Mouse (Mus musculus) macrophage (primary cell): ENCODE data around the gene Lgals3. TPM values are rescaled to one million over a fixed set of nuclear protein-coding genes. Genes with fewer than 3 reads are reported as not detected.
A peak's percentile ranks its signal among the peaks of the same experiment; 100 is the strongest.

Experiments
- H3K27ac ChIP-seq: fragments of 350-480 bp; formaldehyde crosslinking; 2 replicates; pipeline ENCODE4 v1.9.0; 2021
- H3K36me3 ChIP-seq: fragments of 350-480 bp; formaldehyde crosslinking; 2 replicates; pipeline ENCODE4 v1.9.0; 2021; ENCODE audit errors: inconsistent target
- H3K4me3 ChIP-seq: fragments of 350-480 bp; formaldehyde crosslinking; 2 replicates; pipeline ENCODE4 v1.9.0; 2021; ENCODE audit errors: inconsistent target
- H3K79me2 ChIP-seq: fragments of 350-480 bp; formaldehyde crosslinking; 2 replicates; pipeline ENCODE4 v1.9.0; 2021; ENCODE audit errors: inconsistent target
- WGBS: methylation state at CpG from one replicate; pipeline ENCODE4 v1.1.7; 2026; ENCODE audit warnings: inconsistent platforms; ENCODE audit not compliant: missing documents; 5-methylcytosine and 5-hydroxymethylcytosine counted together
- polyA plus RNA-seq: library from polyadenylated mRNA; stranded (reverse); fragments of 250-400 nt; gene quantifications from 3 replicates; pipeline ENCODE4 v1.2.4, GENCODE M21; 2018; ENCODE audit warnings: inconsistent platforms

The Lgals3 gene
- polyA plus RNA-seq, 1 experiment from 2014 or later, result 5,299 TPM

GRCm38 (mm10) chr14:47354111-47354577, 13.4 kb upstream of the Lgals3 start:
- no peaks in the 10 kb centered on the region for H3K36me3 ChIP-seq
- no peak overlapping the region for H3K4me3 ChIP-seq
- peaks cover 24% of the 10 kb centered on the region for H3K79me2 ChIP-seq
- peak overlapping the region; percentile 94 for H3K27ac ChIP-seq
- WGBS, result 18% methylated on average over 6 of the region's 8 CpGs

- 89% methylated on average over 5 of the region's 5 CpGs for WGBS
- H3K27ac ChIP-seq, result peak overlapping the region; percentile 94
- H3K4me3 ChIP-seq, result no peak overlapping the region
- no peaks in the 10 kb centered on the region for H3K36me3 ChIP-seq
- H3K79me2 ChIP-seq, result peaks cover 25% of the 10 kb centered on the region
Observed at GRCm38 (mm10) chr14:47354948-47355347, 12.6 kb upstream of the Lgals3 start.

DNA sequence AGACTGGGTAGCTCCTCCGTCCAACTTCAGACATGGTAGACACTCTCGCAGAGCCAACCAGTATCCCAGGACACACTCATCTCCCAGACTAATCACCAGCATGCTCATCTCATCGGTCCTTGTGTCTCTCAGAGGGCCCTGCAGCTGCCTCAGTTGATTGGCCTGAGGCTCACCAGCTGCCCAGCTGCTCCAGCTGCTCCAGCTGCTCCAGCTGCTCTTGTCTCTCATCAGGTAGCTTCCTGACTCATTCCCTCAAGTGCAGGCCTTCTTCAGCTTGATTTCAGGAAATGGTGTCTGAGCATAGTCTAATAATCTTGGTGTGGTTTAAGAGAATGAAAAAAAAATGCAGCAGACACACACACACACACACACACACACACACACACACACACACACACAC, 10.9 kb upstream of the Lgals3 start:
- WGBS, result 90% methylated on average over 3 of the region's 3 CpGs
- H3K79me2 ChIP-seq, result peaks cover 34% of the 10 kb centered on the region
- no peak overlapping the region for H3K27ac ChIP-seq
- no peaks in the 10 kb centered on the region for H3K36me3 ChIP-seq
- H3K4me3 ChIP-seq, result no peak overlapping the region

GRCm38 (mm10) chr14:47359610-47360009, 7.9 kb upstream of the Lgals3 start:
- H3K79me2 ChIP-seq, result peaks cover 56% of the 10 kb centered on the region
- H3K36me3 ChIP-seq, result no peaks in the 10 kb centered on the region
- WGBS, result 24% methylated on average over 3 of the region's 3 CpGs
- no peak overlapping the region for H3K4me3 ChIP-seq
- H3K27ac ChIP-seq, result peak overlapping the region; percentile 99

- 56% methylated on average over 2 of the region's 2 CpGs for WGBS
- H3K79me2 ChIP-seq, result peaks cover 60% of the 10 kb centered on the region
- H3K4me3 ChIP-seq, result peak overlapping the region; percentile 3; the same call in 1 of the 2 replicates
- peak overlapping the region; percentile 99 for H3K27ac ChIP-seq
- no peaks in the 10 kb centered on the region for H3K36me3 ChIP-seq
Observed at GRCm38 (mm10) chr14:47361418-47361817, 6.1 kb upstream of the Lgals3 start.

DNA sequence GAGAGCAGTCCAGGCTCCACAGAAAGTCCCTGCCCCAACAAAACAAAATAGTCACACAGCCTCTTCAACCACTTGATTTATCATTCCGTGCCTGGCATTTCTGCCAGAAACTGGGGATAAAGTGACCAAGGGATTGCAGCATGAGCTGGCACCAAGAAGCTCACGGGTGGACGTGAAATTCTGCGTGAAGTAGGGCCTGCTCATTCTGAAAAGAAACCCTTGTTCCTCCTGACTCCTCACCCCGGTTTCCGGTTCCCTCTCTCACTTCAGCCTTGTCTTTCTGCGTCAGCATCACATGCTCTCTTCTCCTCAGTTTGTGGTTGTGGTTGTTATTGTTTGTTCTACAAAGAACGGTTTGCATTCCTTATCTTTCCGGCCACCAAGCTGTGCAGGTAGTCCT, 5.7 kb upstream of the Lgals3 start:
- Histone ChIP-seq H3K27ac (peak overlapping the region; percentile 99), H3K79me2 (peaks cover 63% of the 10 kb centered on the region), H3K36me3 (no peaks in the 10 kb centered on the region), H3K4me3 (no peak overlapping the region)
- WGBS, result 11% methylated on average over 9 of the region's 9 CpGs

DNA sequence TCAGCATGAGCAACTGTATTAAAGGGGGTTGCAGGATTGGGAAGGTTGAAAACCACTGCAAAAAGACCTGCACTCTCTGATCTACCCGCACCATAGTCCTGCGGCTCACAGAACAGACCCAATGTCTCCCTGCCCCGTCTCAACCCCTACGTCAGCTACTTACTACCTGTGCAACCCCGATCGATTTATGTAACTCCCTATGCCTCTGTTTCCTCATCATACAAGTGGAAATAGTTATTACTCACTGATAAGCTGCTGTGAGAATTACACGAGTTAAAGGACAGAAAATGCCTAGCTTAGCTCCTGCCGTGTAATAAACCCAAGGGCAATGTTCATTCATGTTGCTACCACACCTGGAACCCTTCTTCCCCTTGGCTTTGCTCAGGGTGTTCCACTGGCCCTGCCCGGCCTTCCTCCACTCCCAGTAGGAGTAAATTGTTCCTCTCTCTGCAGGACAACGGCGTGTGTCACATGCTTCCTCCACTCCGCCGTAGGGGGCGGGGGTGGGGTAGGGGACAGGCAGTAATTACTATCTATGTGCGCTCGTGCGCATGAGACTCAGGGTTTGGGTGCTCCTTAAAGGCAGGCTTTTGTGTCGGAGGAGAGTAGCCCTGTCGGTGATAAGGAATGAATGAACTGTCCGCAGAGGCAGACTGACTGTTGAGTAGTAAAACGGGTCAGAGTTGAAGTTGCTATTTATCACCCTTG, 2.7 kb upstream of the Lgals3 start:
- WGBS, result 28% methylated on average over 18 of the region's 21 CpGs
- Histone ChIP-seq H3K79me2 (peaks cover 60% of the 10 kb centered on the region; the same call in 1 of the 2 replicates), H3K27ac (peak overlapping the region; percentile 99), H3K36me3 (no peaks in the 10 kb centered on the region), H3K4me3 (no peak overlapping the region)

GRCm38 (mm10) chr14:47366881-47367321, 650 bp upstream of the Lgals3 start:
- peak overlapping the region; percentile 99 for H3K27ac ChIP-seq
- 20% methylated on average over 7 of the region's 7 CpGs for WGBS
- no peak overlapping the region for H3K4me3 ChIP-seq
- peaks cover 66% of the 10 kb centered on the region; the same call in 1 of the 2 replicates for H3K79me2 ChIP-seq
- no peaks in the 10 kb centered on the region for H3K36me3 ChIP-seq

GRCm38 (mm10) chr14:47369741-47370140, 2.2 kb downstream of the Lgals3 start:
- no peak overlapping the region for H3K4me3 ChIP-seq
- 94% methylated on average over 5 of the region's 5 CpGs for WGBS
- peaks cover 69% of the 10 kb centered on the region for H3K79me2 ChIP-seq
- no peaks in the 10 kb centered on the region for H3K36me3 ChIP-seq
- H3K27ac ChIP-seq, result peak overlapping the region; percentile 92; the same call in 1 of the 2 replicates

- Histone ChIP-seq H3K79me2 (peaks cover 78% of the 10 kb centered on the region), H3K36me3 (no peaks in the 10 kb centered on the region), H3K4me3 (no peak overlapping the region), H3K27ac (peak overlapping the region; percentile 92)
- WGBS, result 87% methylated on average over 3 of the region's 3 CpGs
Observed at GRCm38 (mm10) chr14:47370790-47371189, 3.2 kb downstream of the Lgals3 start.

DNA sequence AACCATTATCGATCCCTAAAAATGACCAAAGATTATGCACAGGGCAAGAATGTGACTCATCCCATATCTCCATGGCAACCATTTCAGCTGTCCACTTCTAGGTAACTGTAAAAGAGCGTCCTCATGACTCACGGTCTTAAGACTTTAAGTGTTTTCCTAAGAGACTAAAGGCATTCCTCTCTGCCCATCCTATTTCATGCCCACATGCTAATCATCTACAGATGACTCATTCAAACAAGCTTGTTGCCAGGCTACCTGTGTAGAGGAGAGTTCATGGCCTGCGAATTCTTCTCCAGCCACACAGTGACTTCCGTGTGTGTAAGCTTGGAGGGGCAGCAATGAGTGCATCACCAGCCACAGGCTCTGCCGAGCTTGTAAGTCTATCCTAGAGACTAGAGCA, 4.1 kb downstream of the Lgals3 start:
- Histone ChIP-seq H3K4me3 (no peak overlapping the region), H3K36me3 (no peaks in the 10 kb centered on the region), H3K27ac (peak overlapping the region; percentile 92), H3K79me2 (peaks cover 78% of the 10 kb centered on the region)
- WGBS, result 40% methylated on average over 4 of the region's 6 CpGs

DNA sequence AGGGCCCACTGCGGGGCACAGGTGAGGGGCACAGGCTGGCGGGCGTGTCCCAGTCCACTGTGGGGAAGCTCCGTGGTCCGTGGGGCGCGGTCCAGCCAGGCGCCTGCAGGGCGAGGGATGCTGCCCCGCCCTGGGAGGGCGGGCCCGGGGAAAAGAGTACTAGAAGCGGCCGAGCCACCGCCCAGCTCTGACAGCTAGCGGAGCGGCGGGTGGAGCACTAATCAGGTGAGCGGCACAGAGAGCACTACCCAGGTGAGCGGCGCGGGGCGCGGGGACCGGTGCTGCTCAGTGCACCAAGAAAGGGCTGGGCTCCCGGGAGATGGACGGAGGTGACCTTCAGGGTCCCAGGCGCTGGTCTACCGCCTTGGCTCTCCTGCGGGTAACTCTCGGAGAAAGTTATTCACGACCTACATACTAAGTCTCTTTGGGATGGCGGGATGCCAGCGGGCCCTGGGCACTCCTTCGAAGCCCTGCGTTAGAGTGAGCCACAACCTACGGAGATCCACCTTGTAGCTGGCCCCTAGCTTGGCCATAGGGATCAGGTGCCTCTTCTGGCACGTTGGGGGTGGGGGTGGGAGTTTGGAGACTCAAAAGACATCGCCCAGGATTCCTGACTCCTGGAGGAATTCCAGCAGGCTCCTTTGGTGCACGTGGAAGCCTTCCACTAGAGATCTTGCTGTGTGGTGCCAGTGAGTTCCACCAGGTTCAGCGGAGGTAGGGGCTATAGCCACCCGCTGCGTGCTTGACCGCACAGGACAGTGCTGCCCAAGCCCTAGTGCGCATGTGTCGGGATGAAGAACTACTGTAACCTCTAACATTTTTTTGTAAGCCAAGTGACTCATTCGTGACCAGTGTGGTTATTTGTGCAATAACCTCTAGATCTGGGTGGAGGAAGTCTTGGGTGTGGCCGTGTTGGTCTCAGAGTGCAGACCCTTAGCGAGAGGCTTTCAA, 6.5 kb downstream of the Lgals3 start:
- WGBS, result 3% methylated on average over 48 of the region's 49 CpGs

GRCm38 (mm10) chr14:47376526-47376925, 9.0 kb downstream of the Lgals3 start:
- peak overlapping the region; percentile 96 for H3K4me3 ChIP-seq
- H3K79me2 ChIP-seq, result peaks cover 95% of the 10 kb centered on the region
- H3K36me3 ChIP-seq, result peaks cover 29% of the 10 kb centered on the region
- peak overlapping the region; percentile 100 for H3K27ac ChIP-seq
- WGBS, result 14% methylated on average over 2 of the region's 2 CpGs

More for the DNA sequence above, 6.5 kb downstream of the Lgals3 start:
- peaks cover 4% of the 10 kb centered on the region; the same call in 1 of the 2 replicates for H3K36me3 ChIP-seq
- H3K79me2 ChIP-seq, result peaks cover 86% of the 10 kb centered on the region
- H3K27ac ChIP-seq, result peak overlapping the region; percentile 100
- H3K4me3 ChIP-seq, result peak overlapping the region; percentile 96

DNA sequence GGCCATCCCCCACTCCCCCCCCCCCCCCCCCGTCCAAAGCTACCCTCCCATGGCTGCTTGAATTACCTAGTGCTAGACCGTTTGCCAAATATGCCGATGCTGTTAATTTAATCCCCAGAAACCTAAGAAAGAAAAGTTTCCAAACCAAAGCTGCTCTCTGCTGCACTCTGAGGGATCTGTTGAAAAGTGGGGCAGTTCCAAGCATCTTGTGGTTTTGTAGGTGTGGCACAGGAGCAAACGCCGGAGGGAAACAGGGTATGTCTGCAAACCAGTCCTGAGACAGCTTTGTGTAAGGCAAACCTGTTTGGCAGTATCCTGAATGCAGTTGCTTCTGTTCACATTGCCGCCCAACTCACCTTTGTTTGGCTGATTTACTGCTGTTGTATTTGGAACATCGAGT, 10.8 kb downstream of the Lgals3 start:
- peaks cover 45% of the 10 kb centered on the region for H3K36me3 ChIP-seq

More for the DNA sequence above, 10.8 kb downstream of the Lgals3 start:
- peaks cover 99% of the 10 kb centered on the region for H3K79me2 ChIP-seq
- peak overlapping the region; percentile 100 for H3K27ac ChIP-seq
- 75% methylated on average over 5 of the region's 7 CpGs for WGBS
- peak overlapping the region; percentile 96 for H3K4me3 ChIP-seq
